Mouse (Mus musculus) liver, postnatal 0 days (tissue): ENCODE measurements around the gene B4galt2.

Experiments
- CTCF ChIP-seq: sonication (generic); IDR thresholded peaks from 2 replicates; pipeline ENCODE4 v1.5.1; 2016; ENCODE audit warnings: antibody characterized with exemption, low read depth
- EP300 ChIP-seq: IDR thresholded peaks from 2 replicates; pipeline ENCODE4 v1.6.1; 2016; ENCODE audit warnings: antibody characterized with exemption, low read depth, mild to moderate bottlenecking

- TF ChIP-seq CTCF (no peak), EP300 (no peak)
These were observed 34.6 kb upstream of the B4galt2 start for GRCm38 (mm10) chr4:117917847-117918246.
